Mouse (Mus musculus) NIH3T3 (cell line): Measurements from ENCODE around the gene Gtf2e1.

Source experiments
- DNase-seq: peaks from one replicate; pipeline ENCODE4 v3.0.0-alpha.2; 2012; ENCODE audit warnings: low read depth

The Gtf2e1 gene

GRCm38 (mm10) chr16:37478311-37479291 lies 61.0 kb downstream of the Gtf2e1 start:
- no peak for DNase-seq

- no peak for DNase-seq
These were observed 66.8 kb downstream of the Gtf2e1 start for GRCm38 (mm10) chr16:37472620-37473312.

DNA sequence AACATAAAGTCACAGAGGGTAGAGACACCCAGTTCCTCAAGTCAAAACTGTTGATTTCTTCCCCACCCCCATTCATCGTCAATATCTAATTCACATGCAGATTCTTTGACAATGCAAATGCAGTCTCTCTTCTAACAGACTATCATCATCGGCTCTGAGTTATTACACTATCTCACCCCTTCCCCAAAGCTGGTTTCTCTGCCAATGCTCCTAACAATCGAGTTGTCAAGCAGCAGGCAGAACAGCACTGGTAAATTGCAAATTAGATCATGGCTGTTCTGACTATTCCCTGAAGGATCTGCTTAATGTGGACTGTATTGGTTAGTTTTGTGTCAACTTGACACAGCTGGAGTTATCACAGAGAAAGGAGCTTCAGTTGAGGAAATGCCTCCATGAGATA lies 70.0 kb downstream of the Gtf2e1 start:
- DNase-seq, result no peak

GRCm38 (mm10) chr16:37463981-37464380 lies 75.6 kb downstream of the Gtf2e1 start:
- no peak for DNase-seq

GRCm38 (mm10) chr16:37462886-37463285 lies 76.7 kb downstream of the Gtf2e1 start:
- no peak for DNase-seq

DNA sequence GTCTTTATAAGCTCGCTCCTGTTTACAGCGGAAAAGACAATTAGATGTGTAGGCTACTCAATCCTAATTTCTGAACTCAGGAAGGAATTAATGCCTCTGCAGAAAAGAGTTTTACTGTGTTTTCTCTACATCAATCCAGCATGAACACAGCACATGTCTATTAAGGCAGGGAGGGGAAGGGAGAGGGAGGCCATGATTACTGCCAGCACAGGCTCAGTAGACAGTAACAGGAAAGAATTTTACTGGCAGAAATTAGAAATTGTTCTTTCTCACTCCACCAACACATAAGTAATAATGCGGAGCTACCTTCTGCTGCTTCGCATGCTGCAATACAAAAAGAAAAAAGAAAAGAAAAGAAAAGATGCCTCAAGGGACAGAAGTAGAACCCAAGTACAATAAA lies 78.0 kb downstream of the Gtf2e1 start:
- no peak for DNase-seq
